Mouse (Mus musculus): ENCODE data around the gene Hs3st4. TPM values are rescaled to one million over a fixed set of nuclear protein-coding genes. Genes with fewer than 3 reads are reported as not detected.

The Hs3st4 gene
- polyA plus RNA-seq, 1 experiment from 2014 or later = 0.08 TPM

GRCm38 (mm10) chr7:124399184-124399583, 416.5 kb downstream of the Hs3st4 start:
- H3K4me3 ChIP-seq (ENCODE audit: low read length) = no peak overlapping the region
- 0 out of 2 replicates have a peak, but pooled peaks have one; percentile 57 for ATAC-seq (ENCODE audit: low FRiP score, low TSS enrichment)
- H3K27me3 ChIP-seq (ENCODE audit: control insufficient read depth, insufficient read depth, low read length) = no peaks in the 10 kb centered on the region
- H3K4me2 ChIP-seq (replicated peaks; ENCODE audit: low read depth, low read length) = no peak overlapping the region
- no peak overlapping the region for H3K27ac ChIP-seq (ENCODE audit: low read depth, low read length)
- peaks cover 6% of the 10 kb centered on the region; the same call in 1 of the 2 replicates for H3K4me1 ChIP-seq (ENCODE audit: control insufficient read depth, insufficient read depth, low read length)
- no peak overlapping the region for H3K9ac ChIP-seq (ENCODE audit: low read depth, low read length)
- no peaks in the 10 kb centered on the region for H3K36me3 ChIP-seq (ENCODE audit: control insufficient read depth, insufficient read depth, low read length)
- H3K9me3 ChIP-seq (ENCODE audit: control insufficient read depth, low read length) = no peaks in the 10 kb centered on the region

- no peaks in the 10 kb centered on the region for H3K27me3 ChIP-seq (ENCODE audit: control insufficient read depth, insufficient read depth, low read length)
- no peak overlapping the region for H3K9ac ChIP-seq (ENCODE audit: low read depth, low read length)
- H3K4me3 ChIP-seq (ENCODE audit: low read length) = no peak overlapping the region
- H3K27ac ChIP-seq (ENCODE audit: low read depth, low read length) = no peak overlapping the region
- no peak overlapping the region for H3K4me2 ChIP-seq (replicated peaks; ENCODE audit: low read depth, low read length)
- no peaks in the 10 kb centered on the region for H3K36me3 ChIP-seq (ENCODE audit: control insufficient read depth, insufficient read depth, low read length)
- H3K9me3 ChIP-seq (ENCODE audit: control insufficient read depth, low read length) = no peaks in the 10 kb centered on the region
- ATAC-seq (ENCODE audit: low FRiP score, low TSS enrichment) = no peak
- H3K4me1 ChIP-seq (ENCODE audit: control insufficient read depth, insufficient read depth, low read length) = no peaks in the 10 kb centered on the region
These were observed 444.3 kb downstream of the Hs3st4 start for GRCm38 (mm10) chr7:124426951-124427350.

All from kidney, embryonic 14.5 days (tissue).